Mouse (Mus musculus): ENCODE data around the gene Ankrd54. TPM values are rescaled to one million over a fixed set of nuclear protein-coding genes. Genes with fewer than 3 reads are reported as not detected.
"Not testable (repeated sequence)": the region's sequence is repeated elsewhere in the genome, so short reads cannot be mapped to it uniquely, and the experiment has no call there.

Gene Ankrd54
- polyA plus RNA-seq, 1 experiment from 2014 or later, result 23.9 TPM

DNA sequence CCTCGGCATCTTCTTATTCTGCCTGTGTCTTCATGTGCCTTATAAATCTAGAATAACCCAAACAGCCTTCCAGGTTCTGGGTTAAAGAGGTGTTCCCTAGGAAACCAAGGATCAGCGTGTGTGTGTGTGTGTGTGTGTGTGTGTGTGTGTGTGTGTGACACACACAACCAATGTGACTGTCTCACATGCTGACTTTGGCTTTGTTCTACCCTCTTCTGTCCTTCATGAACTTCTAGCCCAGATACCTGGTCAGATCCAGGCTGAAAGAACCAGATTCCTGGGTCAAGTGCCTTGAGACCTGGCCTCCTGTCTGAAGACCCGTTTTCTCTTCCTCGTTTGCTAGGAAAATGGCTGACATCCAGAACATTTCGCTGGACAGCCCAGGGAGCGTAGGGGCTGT is 21.1 kb downstream of the Ankrd54 start, which contains the start of gene Galr3:
TSS of gene Galr3 (plus strand) at position 301 of the 400 bp plus-strand sequence.
- peak within 1 kb of the TSS; percentile 95 for H3K4me2 ChIP-seq
- ATAC-seq (ENCODE audit: extremely low read depth, insufficient number of reproducible peaks, low FRiP score, low TSS enrichment), result no peak
- 68% methylated on average over 6 of the region's 6 CpGs for WGBS
- H3K9me3 ChIP-seq, result no peaks in the 10 kb centered on the region
- H3K9ac ChIP-seq, result peak within 1 kb of the TSS; percentile 76
- H3K4me1 ChIP-seq, result peaks cover 34% of the 10 kb centered on the region
- peak within 1 kb of the TSS; percentile 63 for H3K4me3 ChIP-seq
- no peaks in the 10 kb centered on the region for H3K36me3 ChIP-seq
- H3K27ac ChIP-seq (replicated peaks), result no peak within 1 kb of the TSS
- peaks cover 79% of the 10 kb centered on the region for H3K27me3 ChIP-seq (replicated peaks)

- Histone ChIP-seq H3K4me1 (peaks cover 34% of the 10 kb centered on the region), H3K9ac (peak overlapping the region; percentile 61), H3K27me3 (replicated peaks) (peaks cover 77% of the 10 kb centered on the region), H3K4me2 (peak overlapping the region; percentile 57), H3K9me3 (no peaks in the 10 kb centered on the region), H3K36me3 (peaks cover 5% of the 10 kb centered on the region), H3K27ac (replicated peaks) (no peak overlapping the region), H3K4me3 (peak overlapping the region; percentile 31)
- 19% methylated on average over 24 of the region's 24 CpGs for WGBS
- ATAC-seq (ENCODE audit: extremely low read depth, insufficient number of reproducible peaks, low FRiP score, low TSS enrichment), result no peak
These were observed 21.9 kb downstream of the Ankrd54 start for GRCm38 (mm10) chr15:79040501-79041416.

DNA sequence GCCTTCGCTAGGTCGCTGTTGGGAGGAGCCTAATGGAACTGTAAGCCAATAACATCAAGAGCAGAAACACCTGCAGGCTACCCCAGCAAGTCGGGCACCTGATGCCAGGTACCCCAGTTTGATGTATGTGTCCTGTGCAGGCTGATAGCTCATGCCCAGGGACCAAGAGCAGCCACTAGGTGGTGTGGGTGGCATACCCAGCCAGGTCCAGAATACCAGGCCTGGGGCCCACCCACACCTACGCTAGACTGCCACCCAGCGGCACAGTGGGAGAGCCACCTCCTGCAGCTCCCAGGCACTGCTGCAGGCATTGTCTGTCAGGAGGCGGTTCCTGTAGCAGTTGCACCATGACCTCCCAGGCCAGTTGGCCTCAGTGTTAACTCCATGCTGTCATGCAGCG is 23.8 kb downstream of the Ankrd54 start:
- Histone ChIP-seq H3K4me1 (peaks cover 34% of the 10 kb centered on the region), H3K36me3 (peaks cover 6% of the 10 kb centered on the region), H3K9me3 (no peaks in the 10 kb centered on the region), H3K9ac (peak overlapping the region; percentile 21; the same call in 1 of the 2 replicates), H3K27ac (replicated peaks) (no peak overlapping the region), H3K4me2 (no peak overlapping the region), H3K27me3 (replicated peaks) (peaks cover 59% of the 10 kb centered on the region), H3K4me3 (no peak overlapping the region)
- 11% methylated on average over 7 of the region's 7 CpGs for WGBS
- peak; percentile 38; the same call in 1 of the 2 replicates for ATAC-seq (ENCODE audit: extremely low read depth, insufficient number of reproducible peaks, low FRiP score, low TSS enrichment)

- Histone ChIP-seq H3K4me2 (peak overlapping the region; percentile 55; the same call in 1 of the 2 replicates), H3K36me3 (peaks cover 6% of the 10 kb centered on the region), H3K9me3 (no peaks in the 10 kb centered on the region), H3K27ac (replicated peaks) (no peak overlapping the region), H3K9ac (no peak overlapping the region), H3K27me3 (replicated peaks) (peaks cover 54% of the 10 kb centered on the region), H3K4me1 (peaks cover 33% of the 10 kb centered on the region), H3K4me3 (0 out of 2 replicates have a peak overlapping the region, but pooled peaks have one; percentile 10)
- WGBS, result 61% methylated on average over 10 of the region's 10 CpGs
- no peak for ATAC-seq (ENCODE audit: extremely low read depth, insufficient number of reproducible peaks, low FRiP score, low TSS enrichment)
These were observed 24.4 kb downstream of the Ankrd54 start for GRCm38 (mm10) chr15:79038331-79038730.

DNA sequence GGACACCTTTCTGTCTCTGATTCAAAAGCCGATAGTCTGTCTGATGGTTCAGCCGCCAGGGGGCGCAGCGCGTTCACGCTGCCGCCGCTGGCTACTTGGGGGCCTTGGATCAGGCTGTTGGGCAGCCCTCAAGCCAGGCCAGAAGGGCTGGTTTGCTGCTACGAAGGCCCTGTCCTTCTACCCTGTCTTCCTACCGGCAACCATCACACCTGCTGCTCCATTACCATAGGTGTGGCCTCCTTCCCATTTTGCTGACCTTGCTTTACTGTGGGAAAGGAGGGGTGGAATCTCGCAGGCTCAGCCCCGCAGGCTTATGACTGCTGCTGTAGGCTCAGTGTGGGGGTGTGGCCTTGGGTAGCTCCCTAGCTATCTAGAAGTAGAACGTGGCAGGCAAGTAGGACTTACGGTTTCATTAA is 24.8 kb downstream of the Ankrd54 start:
- Histone ChIP-seq H3K27me3 (replicated peaks) (peaks cover 50% of the 10 kb centered on the region), H3K9ac (0 out of 2 replicates have a peak overlapping the region, but pooled peaks have one; percentile 58), H3K4me3 (peak overlapping the region; percentile 10; the same call in 1 of the 2 replicates), H3K4me1 (peaks cover 29% of the 10 kb centered on the region), H3K9me3 (no peaks in the 10 kb centered on the region), H3K27ac (replicated peaks) (no peak overlapping the region), H3K36me3 (peaks cover 6% of the 10 kb centered on the region), H3K4me2 (peak overlapping the region; percentile 55)
- no peak for ATAC-seq (ENCODE audit: extremely low read depth, insufficient number of reproducible peaks, low FRiP score, low TSS enrichment)
- 6% methylated on average over 14 of the region's 14 CpGs for WGBS

DNA sequence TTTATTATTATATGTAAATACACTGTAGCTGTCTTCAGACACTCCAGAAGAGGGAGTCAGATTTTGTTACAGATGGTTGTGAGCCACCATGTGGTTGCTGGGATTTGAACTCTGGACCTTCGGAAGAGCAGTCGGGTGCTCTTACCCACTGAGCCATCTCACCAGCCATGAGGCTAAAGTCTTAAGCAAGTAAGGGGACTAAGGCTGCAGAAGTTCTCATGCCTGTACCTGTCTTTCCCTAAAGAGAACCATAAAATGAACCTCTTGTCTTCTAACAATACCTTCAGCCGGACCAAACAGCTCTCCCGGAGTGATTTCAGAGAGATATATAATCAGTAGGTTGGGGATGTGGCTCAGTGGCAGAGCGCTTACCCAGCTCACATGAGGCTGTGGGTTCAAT is 30.8 kb downstream of the Ankrd54 start:
- H3K4me3 ChIP-seq; H3K9me3 ChIP-seq; H3K27ac ChIP-seq (replicated peaks); H3K27me3 ChIP-seq (replicated peaks); H3K9ac ChIP-seq; H3K36me3 ChIP-seq; H3K4me2 ChIP-seq; ATAC-seq (ENCODE audit: extremely low read depth, insufficient number of reproducible peaks, low FRiP score, low TSS enrichment): not testable (repeated sequence)
- peaks cover 31% of the 10 kb centered on the region for H3K4me1 ChIP-seq
- 74% methylated on average over 5 of the region's 5 CpGs for whole genome bisulfite sequencing

- peaks cover under 1% of the 10 kb centered on the region; the same call in 1 of the 2 replicates for H3K36me3 ChIP-seq
- peak overlapping the region; percentile 72 for H3K27ac ChIP-seq (replicated peaks)
- peak; percentile 74 for ATAC-seq (ENCODE audit: extremely low read depth, insufficient number of reproducible peaks, low FRiP score, low TSS enrichment)
- peak overlapping the region; percentile 99 for H3K9ac ChIP-seq
- H3K9me3 ChIP-seq, result no peaks in the 10 kb centered on the region
- 1% methylated on average over 52 of the region's 52 CpGs for WGBS
- peaks cover 36% of the 10 kb centered on the region for H3K4me1 ChIP-seq
- H3K4me3 ChIP-seq, result peak overlapping the region; percentile 77
- no peaks in the 10 kb centered on the region; the same call in 1 of the 2 replicates for H3K27me3 ChIP-seq (replicated peaks)
- peak overlapping the region; percentile 98 for H3K4me2 ChIP-seq
These were observed 31.9 kb downstream of the Ankrd54 start for GRCm38 (mm10) chr15:79030551-79031435.

DNA sequence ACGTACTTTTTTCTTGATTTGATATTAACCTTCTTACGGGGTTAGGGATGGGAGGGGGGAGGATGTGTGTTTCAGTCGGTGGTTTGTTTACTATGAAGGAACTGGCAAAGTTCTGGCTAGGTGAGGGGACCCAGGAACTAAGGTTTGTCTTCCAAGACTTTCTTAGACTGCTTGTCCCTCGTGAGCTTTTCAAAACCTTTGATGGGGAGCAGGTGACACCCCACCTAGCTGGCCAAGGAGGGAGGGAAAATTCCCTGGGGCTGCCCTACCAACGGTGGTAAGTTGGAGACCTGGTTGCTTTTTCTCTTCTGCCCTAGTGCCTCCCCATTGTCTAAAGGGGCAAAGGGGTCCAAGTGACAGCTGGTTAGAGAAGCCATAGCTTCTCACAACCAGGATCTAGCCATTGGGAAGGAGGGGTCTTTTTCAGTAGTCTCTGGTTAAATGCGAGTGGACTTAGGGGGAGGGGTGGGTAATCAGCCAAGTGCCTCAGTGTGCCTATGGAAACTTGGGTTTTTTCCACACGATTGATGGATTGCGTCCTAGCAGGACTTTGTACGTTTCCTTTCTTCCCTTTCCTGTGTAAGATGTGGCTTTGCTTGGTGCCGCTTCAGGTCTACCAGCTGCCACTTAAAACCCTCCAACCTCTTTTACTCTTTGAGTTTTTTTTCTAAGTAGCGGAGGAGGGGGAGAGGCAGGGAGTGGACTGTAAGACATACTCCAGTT is 33.0 kb downstream of the Ankrd54 start:
- ATAC-seq (ENCODE audit: extremely low read depth, insufficient number of reproducible peaks, low FRiP score, low TSS enrichment), result no peak
- 7% methylated on average over 11 of the region's 11 CpGs for WGBS
- Histone ChIP-seq H3K9me3 (no peaks in the 10 kb centered on the region), H3K27me3 (replicated peaks) (peaks cover 7% of the 10 kb centered on the region), H3K4me1 (peaks cover 44% of the 10 kb centered on the region), H3K27ac (replicated peaks) (peak overlapping the region; percentile 72), H3K36me3 (no peaks in the 10 kb centered on the region), H3K4me3 (peak overlapping the region; percentile 77), H3K4me2 (peak overlapping the region; percentile 98), H3K9ac (peak overlapping the region; percentile 99)

DNA sequence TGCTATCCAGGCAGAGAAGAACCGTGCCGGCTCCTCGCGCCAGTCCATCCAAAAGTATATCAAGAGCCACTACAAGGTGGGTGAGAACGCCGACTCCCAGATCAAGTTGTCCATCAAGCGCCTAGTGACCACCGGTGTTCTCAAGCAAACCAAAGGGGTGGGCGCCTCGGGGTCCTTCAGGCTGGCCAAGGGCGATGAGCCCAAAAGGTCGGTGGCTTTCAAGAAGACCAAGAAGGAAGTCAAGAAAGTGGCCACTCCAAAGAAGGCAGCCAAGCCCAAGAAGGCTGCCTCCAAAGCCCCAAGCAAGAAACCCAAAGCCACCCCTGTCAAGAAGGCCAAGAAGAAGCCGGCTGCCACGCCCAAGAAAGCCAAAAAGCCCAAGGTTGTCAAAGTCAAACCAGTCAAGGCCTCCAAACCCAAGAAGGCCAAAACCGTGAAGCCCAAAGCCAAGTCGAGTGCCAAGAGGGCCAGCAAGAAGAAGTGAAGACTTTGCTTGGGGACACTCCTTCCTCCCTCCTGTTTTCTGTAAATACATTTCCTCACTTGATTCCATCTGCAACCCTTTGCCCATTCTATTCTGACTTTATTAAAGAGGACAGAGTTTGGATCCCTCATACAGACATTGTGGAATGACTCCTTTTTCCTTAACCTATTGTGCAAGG is 33.7 kb downstream of the Ankrd54 start:
- Histone ChIP-seq H3K4me1 (peaks cover 44% of the 10 kb centered on the region), H3K27ac (replicated peaks) (peak overlapping the region; percentile 97), H3K36me3 (no peaks in the 10 kb centered on the region), H3K9me3 (no peaks in the 10 kb centered on the region), H3K4me2 (peak overlapping the region; percentile 98), H3K4me3 (peak overlapping the region; percentile 77), H3K27me3 (replicated peaks) (peaks cover 11% of the 10 kb centered on the region), H3K9ac (peak overlapping the region; percentile 99)
- no peak for ATAC-seq (ENCODE audit: extremely low read depth, insufficient number of reproducible peaks, low FRiP score, low TSS enrichment)
- 25% methylated on average over 16 of the region's 16 CpGs for WGBS

DNA sequence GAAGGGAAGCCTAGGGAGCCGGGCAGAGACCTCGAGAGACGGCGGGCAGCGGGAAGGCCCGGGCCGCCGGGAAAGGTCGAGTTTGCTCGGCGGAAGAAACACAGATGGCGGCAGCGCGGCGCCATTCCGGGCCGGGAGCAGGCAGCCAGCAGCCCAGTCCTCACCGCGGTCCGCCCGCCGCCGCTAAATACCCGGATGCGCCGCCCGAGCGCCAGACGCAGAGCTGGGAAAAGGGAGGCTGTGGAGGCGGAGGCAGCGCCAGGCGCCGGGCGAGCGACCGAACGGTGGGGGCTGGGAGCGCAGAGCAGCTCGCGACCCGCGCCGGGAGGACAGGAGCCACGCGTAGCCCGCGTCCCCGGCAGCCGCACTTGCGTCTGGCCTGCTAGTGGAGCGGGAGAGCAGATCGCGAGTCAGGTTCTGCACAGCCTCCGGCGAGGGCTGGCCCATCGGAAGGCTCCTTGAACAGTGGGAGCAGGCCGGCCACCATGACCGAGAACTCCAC is 34.4 kb downstream of the Ankrd54 start, which contains the start of gene H1f0:
TSS of gene H1f0 (plus strand) at position 214 of the 502 bp plus-strand sequence.
- Histone ChIP-seq H3K4me2 (peak within 1 kb of the TSS; percentile 98), H3K36me3 (no peaks in the 10 kb centered on the region), H3K9me3 (no peaks in the 10 kb centered on the region), H3K4me3 (peak within 1 kb of the TSS; percentile 77), H3K9ac (peak within 1 kb of the TSS; percentile 99), H3K4me1 (peaks cover 44% of the 10 kb centered on the region), H3K27me3 (replicated peaks) (peaks cover 15% of the 10 kb centered on the region), H3K27ac (replicated peaks) (peak within 1 kb of the TSS; percentile 97)
- under 1% methylated on average over 50 of the region's 58 CpGs for WGBS
- peak; percentile 52; the same call in 1 of the 2 replicates for ATAC-seq (ENCODE audit: extremely low read depth, insufficient number of reproducible peaks, low FRiP score, low TSS enrichment)

All from heart, embryonic 13.5 days (tissue).